In genomic region chr4:87806196-87806987, GRCm38 (mm10) we compare ENCODE assay signal across 9 mouse cellular contexts.
DNase-seq lines count a peak whose midpoint lies in the region; ATAC-seq and TF ChIP-seq lines count a peak whose summit lies in the region.
"Had no signal": no experiment of that assay in that cellular context is flagged by ENCODE, and none has a peak within 500 bp of the region (broad histone marks: within the 10 kb centered on the region; RNA-seq: fewer than 3 reads in every experiment).

No protein-coding gene starts in this region.

- H3K4me2 ChIP-seq in lung, postnatal 0 days (replicated peaks; ENCODE audit: low read depth, low read length): no peak overlapping the region
- no peak overlapping the region for H3K4me2 ChIP-seq in embryonic facial prominence, embryonic 11.5 days (ENCODE audit: low read depth, low read length)
- H3K4me2 ChIP-seq in intestine, embryonic 14.5 days (ENCODE audit: low read length): no peak overlapping the region; the same call in 1 of the 2 replicates
- H3K4me2 ChIP-seq in stomach, embryonic 14.5 days (replicated peaks; ENCODE audit: low read depth, low read length): no peak overlapping the region

- no peak overlapping the region for H3K4me3 ChIP-seq in lung, postnatal 0 days (ENCODE audit: low read depth, low read length)
- no peak overlapping the region for H3K4me3 ChIP-seq in embryonic facial prominence, embryonic 11.5 days (ENCODE audit: low read depth, low read length)
- no peak overlapping the region for H3K4me3 ChIP-seq in intestine, embryonic 14.5 days (ENCODE audit: low read depth, low read length)
- no peak overlapping the region for H3K4me3 ChIP-seq in stomach, embryonic 14.5 days (ENCODE audit: low read depth, low read length)

- 21% methylated on average over 6 of the region's 6 CpGs for WGBS in lung, postnatal 0 days
- 10% methylated on average over 6 of the region's 6 CpGs for WGBS in embryonic facial prominence, embryonic 11.5 days
- 13% methylated on average over 6 of the region's 6 CpGs for WGBS in intestine, embryonic 14.5 days
- WGBS in stomach, embryonic 14.5 days: 15% methylated on average over 6 of the region's 6 CpGs

- no peak overlapping the region for H3K9ac ChIP-seq in lung, postnatal 0 days (replicated peaks; ENCODE audit: low read depth)
- H3K9ac ChIP-seq in embryonic facial prominence, embryonic 11.5 days (replicated peaks; ENCODE audit: low read length): no peak overlapping the region
- no peak overlapping the region for H3K9ac ChIP-seq in intestine, embryonic 14.5 days (ENCODE audit: low read length)
- H3K9ac ChIP-seq in stomach, embryonic 14.5 days (replicated peaks; ENCODE audit: low read depth, low read length): no peak overlapping the region

- no peak overlapping the region for H3K27ac ChIP-seq in lung, postnatal 0 days (ENCODE audit: low read length)
- 0 out of 2 replicates have a peak overlapping the region, but pooled peaks have one; percentile 6 for H3K27ac ChIP-seq in embryonic facial prominence, embryonic 11.5 days (replicated peaks; ENCODE audit: low read depth, low read length)
- H3K27ac ChIP-seq in intestine, embryonic 14.5 days (ENCODE audit: low read depth): 0 out of 2 replicates have a peak overlapping the region, but pooled peaks have one; percentile 3
- peak overlapping the region; percentile 36 for H3K27ac ChIP-seq in stomach, embryonic 14.5 days (ENCODE audit: low read length)

- peak; percentile 30; the same call in 1 of the 2 replicates for ATAC-seq in lung, postnatal 0 days
- ATAC-seq in embryonic facial prominence, embryonic 11.5 days (replicated peaks; ENCODE audit: insufficient number of reproducible peaks, low FRiP score, low TSS enrichment, low read depth): peak; percentile 65; the same call in 1 of the 2 replicates
- 0 out of 2 replicates have a peak, but pooled peaks have one; percentile 50 for ATAC-seq in intestine, embryonic 14.5 days (replicated peaks; ENCODE audit: low FRiP score, low TSS enrichment, low read depth)
- peak; percentile 85 for ATAC-seq in stomach, embryonic 14.5 days (ENCODE audit: insufficient number of reproducible peaks, insufficient read depth, low FRiP score, low read depth)

- no peaks in the 10 kb centered on the region for H3K27me3 ChIP-seq in lung, postnatal 0 days (replicated peaks; ENCODE audit: insufficient read depth, low read length)
- no peaks in the 10 kb centered on the region for H3K27me3 ChIP-seq in embryonic facial prominence, embryonic 11.5 days (ENCODE audit: control insufficient read depth, insufficient read depth, low read length)
- H3K27me3 ChIP-seq in intestine, embryonic 14.5 days (replicated peaks; ENCODE audit: control insufficient read depth, insufficient read depth, low read length): no peaks in the 10 kb centered on the region
- no peaks in the 10 kb centered on the region for H3K27me3 ChIP-seq in stomach, embryonic 14.5 days (ENCODE audit: control insufficient read depth, insufficient read depth, low read length)

- DNase-seq in lung, postnatal 0 days (ENCODE audit: low spot score): peak; percentile 20
- DNase-seq in lung, adult 18-20 months: no peak
- peak; percentile 47 for DNase-seq in embryonic facial prominence, embryonic 11.5 days (ENCODE audit: low spot score)
- DNase-seq in intestine, embryonic 14.5 days (ENCODE audit: low spot score): no peak
- no peak for DNase-seq in thymus, postnatal 14 days
- DNase-seq in ovary, adult 18-20 months (ENCODE audit: low spot score): no peak
- DNase-seq: kidney, postnatal 14 days; thymus, adult 18-20 months had no signal

- no peak for TF ChIP-seq CTCF in lung, postnatal 0 days (IDR thresholded peaks at IDR 0.05)

- no peak for TF ChIP-seq EP300 in lung, postnatal 0 days (IDR thresholded peaks at IDR 0.05)

- no peaks in the 10 kb centered on the region for H3K9me3 ChIP-seq in lung, postnatal 0 days (ENCODE audit: low read length)
- H3K9me3 ChIP-seq in embryonic facial prominence, embryonic 11.5 days (replicated peaks; ENCODE audit: control insufficient read depth, low read length): no peaks in the 10 kb centered on the region
- no peaks in the 10 kb centered on the region for H3K9me3 ChIP-seq in intestine, embryonic 14.5 days (ENCODE audit: control insufficient read depth, low read length)
- H3K9me3 ChIP-seq in stomach, embryonic 14.5 days (ENCODE audit: control insufficient read depth, low read depth, low read length): no peaks in the 10 kb centered on the region

- H3K36me3 ChIP-seq in lung, postnatal 0 days (ENCODE audit: insufficient read depth, low read length): no peaks in the 10 kb centered on the region
- no peaks in the 10 kb centered on the region for H3K36me3 ChIP-seq in embryonic facial prominence, embryonic 11.5 days (replicated peaks; ENCODE audit: control insufficient read depth, insufficient read depth, low read depth, low read length)
- H3K36me3 ChIP-seq in intestine, embryonic 14.5 days (ENCODE audit: control insufficient read depth, insufficient read depth, low read length): no peaks in the 10 kb centered on the region
- no peaks in the 10 kb centered on the region for H3K36me3 ChIP-seq in stomach, embryonic 14.5 days (ENCODE audit: control insufficient read depth, insufficient read depth, low read length)

- H3K4me1 ChIP-seq in lung, postnatal 0 days (ENCODE audit: insufficient read depth, low read depth, low read length): no peaks in the 10 kb centered on the region
- no peaks in the 10 kb centered on the region for H3K4me1 ChIP-seq in embryonic facial prominence, embryonic 11.5 days (ENCODE audit: control insufficient read depth, insufficient read depth, low read length)
- peaks cover 34% of the 10 kb centered on the region for H3K4me1 ChIP-seq in intestine, embryonic 14.5 days (replicated peaks; ENCODE audit: control insufficient read depth, insufficient read depth, low read length)
- H3K4me1 ChIP-seq in stomach, embryonic 14.5 days (ENCODE audit: control insufficient read depth, insufficient read depth, low read length): peaks cover 23% of the 10 kb centered on the region

Comparison
In these comparisons a context has a peak if more than half of its experiments do, and no peak if none do; other contexts are left out.
1. DNase-seq: peak in lung, postnatal 0 days (single experiment) and embryonic facial prominence, embryonic 11.5 days (single experiment); none in lung, adult 18-20 months (0 of 2), intestine, embryonic 14.5 days (single experiment), thymus, postnatal 14 days (single experiment) and ovary, adult 18-20 months (single experiment).
2. ATAC-seq: peak in every context shown above with its lines; median percentile 85 in stomach, embryonic 14.5 days; 65 in embryonic facial prominence, embryonic 11.5 days; 50 in intestine, embryonic 14.5 days; 30 in lung, postnatal 0 days.